Mouse (Mus musculus): ENCODE measurements around the gene Znhit2. TPM values are rescaled to one million over a fixed set of nuclear protein-coding genes. Genes with fewer than 3 reads are reported as not detected.

Gene Znhit2
- total RNA-seq (2014; rRNA removed) (76.0 and 97.3 TPM in 2 replicates), polyA plus RNA-seq (2015; fragmentation: Nextera tagmentation; extraction: Ambion mirVana) (43.2 and 46.3 TPM in 2 replicates)

- H3K4me3 ChIP-seq (ENCODE audit: low read length) = peak within 1 kb of the TSS; percentile 57
- ATAC-seq = peak; percentile 80
- WGBS = under 1% methylated on average over 57 of the region's 58 CpGs
Measured at GRCm38 (mm10) chr19:6061021-6061533, at the start of gene Znhit2. Gene Znhit2 (plus strand): TSS chr19:6061192.

GRCm38 (mm10) chr19:6013691-6014090, 47.3 kb upstream of the Znhit2 start:
- no peak for TF ChIP-seq CTCF (IDR thresholded peaks at IDR 0.05; ENCODE audit: low read depth)
- H3K9me3 ChIP-seq (ENCODE audit: low read length) = no peaks in the 10 kb centered on the region
- no peaks in the 10 kb centered on the region for H3K36me3 ChIP-seq (ENCODE audit: insufficient read depth, low read length)
- ATAC-seq (no peak), DNase-seq (ENCODE audit: low spot score) (no peak)
- no peak overlapping the region for H3K4me3 ChIP-seq (ENCODE audit: low read length)
- H3K4me1 ChIP-seq (ENCODE audit: insufficient read depth, low read length) = peaks cover 4% of the 10 kb centered on the region; the same call in 1 of the 2 replicates
- H3K27me3 ChIP-seq (ENCODE audit: insufficient read depth, low read length) = no peaks in the 10 kb centered on the region; the same call in 1 of the 2 replicates
- H3K27ac ChIP-seq = no peak overlapping the region
- WGBS = 86% methylated on average over 10 of the region's 10 CpGs
- no peak overlapping the region for H3K9ac ChIP-seq (replicated peaks; ENCODE audit: low read length)
- no peak overlapping the region for H3K4me2 ChIP-seq (ENCODE audit: low read depth, low read length)

More at GRCm38 (mm10) chr19:6061021-6061533, at the start of gene Znhit2:
- DNase-seq (ENCODE audit: low spot score) = peak; percentile 97
- Histone ChIP-seq H3K27ac (peak within 1 kb of the TSS; percentile 88), H3K9me3 (ENCODE audit: low read length) (no peaks in the 10 kb centered on the region), H3K4me1 (ENCODE audit: insufficient read depth, low read length) (peaks cover 19% of the 10 kb centered on the region), H3K27me3 (ENCODE audit: insufficient read depth, low read length) (no peaks in the 10 kb centered on the region), H3K4me2 (ENCODE audit: low read depth, low read length) (peak within 1 kb of the TSS; percentile 100), H3K9ac (replicated peaks; ENCODE audit: low read length) (peak within 1 kb of the TSS; percentile 99), H3K36me3 (ENCODE audit: insufficient read depth, low read length) (peaks cover 4% of the 10 kb centered on the region; the same call in 1 of the 2 replicates)
- TF ChIP-seq CTCF (IDR thresholded peaks at IDR 0.05; ENCODE audit: low read depth) = no peak; the same call in 1 of the 2 replicates

GRCm38 (mm10) chr19:6014991-6015510, 45.9 kb upstream of the Znhit2 start:
- Histone ChIP-seq H3K4me2 (ENCODE audit: low read depth, low read length) (peak overlapping the region; percentile 95), H3K27me3 (ENCODE audit: insufficient read depth, low read length) (no peaks in the 10 kb centered on the region; the same call in 1 of the 2 replicates), H3K27ac (peak overlapping the region; percentile 32; the same call in 1 of the 2 replicates), H3K4me1 (ENCODE audit: insufficient read depth, low read length) (peaks cover 4% of the 10 kb centered on the region; the same call in 1 of the 2 replicates), H3K9me3 (ENCODE audit: low read length) (no peaks in the 10 kb centered on the region), H3K4me3 (ENCODE audit: low read length) (peak overlapping the region; percentile 50), H3K9ac (replicated peaks; ENCODE audit: low read length) (peak overlapping the region; percentile 59), H3K36me3 (ENCODE audit: insufficient read depth, low read length) (no peaks in the 10 kb centered on the region)
- WGBS = 5% methylated on average over 16 of the region's 18 CpGs
- peak; percentile 19 for DNase-seq (ENCODE audit: low spot score)
- TF ChIP-seq CTCF (IDR thresholded peaks at IDR 0.05; ENCODE audit: low read depth) = no peak
- peak; percentile 57 for ATAC-seq

GRCm38 (mm10) chr19:6015511-6016315, 45.3 kb upstream of the Znhit2 start, which contains the start of gene Capn1:
Gene Capn1 (minus strand): TSS chr19:6015897.
- H3K27ac ChIP-seq = peak within 1 kb of the TSS; percentile 32; the same call in 1 of the 2 replicates
- no peaks in the 10 kb centered on the region; the same call in 1 of the 2 replicates for H3K27me3 ChIP-seq (ENCODE audit: insufficient read depth, low read length)
- ATAC-seq = peak; percentile 72
- H3K4me1 ChIP-seq (ENCODE audit: insufficient read depth, low read length) = peaks cover 4% of the 10 kb centered on the region; the same call in 1 of the 2 replicates
- peak; percentile 53 for DNase-seq (ENCODE audit: low spot score)
- peak; percentile 33 for TF ChIP-seq CTCF (IDR thresholded peaks at IDR 0.05; ENCODE audit: low read depth)
- WGBS = 3% methylated on average over 29 of the region's 40 CpGs
- no peaks in the 10 kb centered on the region for H3K9me3 ChIP-seq (ENCODE audit: low read length)
- H3K36me3 ChIP-seq (ENCODE audit: insufficient read depth, low read length) = no peaks in the 10 kb centered on the region
- peak within 1 kb of the TSS; percentile 50 for H3K4me3 ChIP-seq (ENCODE audit: low read length)
- peak within 1 kb of the TSS; percentile 95 for H3K4me2 ChIP-seq (ENCODE audit: low read depth, low read length)
- H3K9ac ChIP-seq (replicated peaks; ENCODE audit: low read length) = peak within 1 kb of the TSS; percentile 59

GRCm38 (mm10) chr19:6016532-6016931, 44.5 kb upstream of the Znhit2 start:
- DNase-seq (ENCODE audit: low spot score) (peak; percentile 57), ATAC-seq (no peak)
- H3K4me3 ChIP-seq (ENCODE audit: low read length) = no peak overlapping the region
- H3K9me3 ChIP-seq (ENCODE audit: low read length) = no peaks in the 10 kb centered on the region
- no peak overlapping the region for H3K27ac ChIP-seq
- WGBS = 40% methylated on average over 7 of the region's 7 CpGs
- H3K4me2 ChIP-seq (ENCODE audit: low read depth, low read length) = peak overlapping the region; percentile 95
- H3K36me3 ChIP-seq (ENCODE audit: insufficient read depth, low read length) = no peaks in the 10 kb centered on the region
- peak; percentile 60 for TF ChIP-seq CTCF (IDR thresholded peaks at IDR 0.05; ENCODE audit: low read depth)
- H3K27me3 ChIP-seq (ENCODE audit: insufficient read depth, low read length) = no peaks in the 10 kb centered on the region; the same call in 1 of the 2 replicates
- H3K4me1 ChIP-seq (ENCODE audit: insufficient read depth, low read length) = peaks cover 4% of the 10 kb centered on the region; the same call in 1 of the 2 replicates
- H3K9ac ChIP-seq (replicated peaks; ENCODE audit: low read length) = no peak overlapping the region

Data from hindbrain, postnatal 0 days (tissue).